Mouse (Mus musculus) bone marrow macrophage, adult 2 months (primary cell): Measurements from ENCODE around the gene Khdc4.

ENCODE experiments used
- CTCF ChIP-seq: IDR thresholded peaks from 2 replicates; pipeline ENCODE4 v1.5.1; 2012; ENCODE audit warnings: low read depth, mild to moderate bottlenecking, low read length, moderate library complexity
- POLR2A ChIP-seq: IDR thresholded peaks from 2 replicates; pipeline ENCODE4 v1.6.1; 2012; ENCODE audit warnings: mild to moderate bottlenecking, low read depth, low read length, borderline replicate concordance

GRCm38 (mm10) chr3:88716399-88717197, 31.0 kb downstream of the Khdc4 start, which contains the start of gene Rit1:
- TF ChIP-seq CTCF (no peak), POLR2A (no peak)
